Mouse (Mus musculus): ENCODE results near the gene Rbpj. TPM values are rescaled to one million over a fixed set of nuclear protein-coding genes. Genes with fewer than 3 reads are reported as not detected.

The Rbpj gene
- total and polyA plus RNA-seq, 2 experiments = 4.2 to 9.6 TPM

DNA sequence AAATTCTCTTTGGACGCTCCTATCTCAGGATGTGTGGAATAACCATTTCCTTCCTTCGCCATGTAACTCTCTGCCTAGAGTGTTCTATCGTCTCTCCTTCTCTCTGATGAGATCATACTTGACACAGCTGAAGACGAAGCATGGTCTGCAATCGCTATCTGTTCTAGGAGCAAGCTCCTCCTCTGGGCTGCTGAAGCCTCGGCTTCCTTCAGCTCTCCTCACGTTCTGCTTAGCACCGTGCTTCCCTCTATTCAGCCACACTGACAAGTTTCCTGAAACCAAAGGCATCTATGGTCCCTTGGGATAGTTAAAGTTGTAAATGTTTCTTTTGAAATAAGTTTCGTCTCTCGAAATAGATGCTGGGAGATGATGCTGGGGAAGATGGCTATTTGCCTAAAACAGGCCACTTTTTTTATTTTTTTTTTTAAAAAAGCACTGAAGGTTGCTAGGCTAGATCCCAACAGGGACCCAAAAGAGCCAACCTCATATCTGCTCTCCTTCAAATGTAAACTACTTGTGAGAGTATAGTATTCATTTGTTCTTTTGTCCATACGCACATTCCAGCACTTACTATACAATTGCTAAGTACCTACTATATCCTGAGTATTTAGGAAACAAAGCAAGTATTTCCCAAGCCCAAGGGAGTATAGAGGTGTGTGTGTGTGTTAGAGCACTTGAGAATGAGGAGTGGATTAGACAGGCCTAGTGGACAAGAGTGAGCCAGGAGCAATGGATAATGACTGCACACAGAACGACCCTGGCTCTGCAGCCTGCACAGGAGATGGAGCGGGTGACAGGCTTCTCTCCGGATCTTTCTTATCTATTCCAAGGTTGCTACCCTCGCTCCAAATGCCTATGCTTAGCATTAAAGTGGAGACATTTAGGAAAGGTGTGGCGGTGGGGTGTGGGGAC lies 726 bp downstream of the Rbpj start:
- 85% methylated on average over 16 of the region's 16 CpGs for WGBS
- Histone ChIP-seq H3K27me3 (ENCODE audit: control insufficient read depth, insufficient read depth, low read length) (no peaks in the 10 kb centered on the region), H3K9ac (ENCODE audit: low read depth, low read length) (no peak overlapping the region), H3K27ac (replicated peaks; ENCODE audit: insufficient read depth, low read depth, low read length) (no peak overlapping the region), H3K4me3 (ENCODE audit: insufficient read depth, low read depth, low read length) (no peak overlapping the region), H3K79me2 (ENCODE audit: control insufficient read depth, insufficient read depth, low read length) (no peaks in the 10 kb centered on the region), H3K4me1 (ENCODE audit: control insufficient read depth, insufficient read depth, low read length) (peaks cover 5% of the 10 kb centered on the region; the same call in 1 of the 2 replicates), H3K36me3 (ENCODE audit: control insufficient read depth, insufficient read depth, low read length) (no peaks in the 10 kb centered on the region)
- TF ChIP-seq CTCF (IDR thresholded peaks at IDR 0.05; ENCODE audit: low read depth, low read length) (no peak), POLR2A (IDR thresholded peaks at IDR 0.05; ENCODE audit: extremely low read depth, insufficient read depth, low read length) (no peak)
- DNase-seq (ENCODE audit: extremely low read depth, low read depth, low spot score) = no peak

DNA sequence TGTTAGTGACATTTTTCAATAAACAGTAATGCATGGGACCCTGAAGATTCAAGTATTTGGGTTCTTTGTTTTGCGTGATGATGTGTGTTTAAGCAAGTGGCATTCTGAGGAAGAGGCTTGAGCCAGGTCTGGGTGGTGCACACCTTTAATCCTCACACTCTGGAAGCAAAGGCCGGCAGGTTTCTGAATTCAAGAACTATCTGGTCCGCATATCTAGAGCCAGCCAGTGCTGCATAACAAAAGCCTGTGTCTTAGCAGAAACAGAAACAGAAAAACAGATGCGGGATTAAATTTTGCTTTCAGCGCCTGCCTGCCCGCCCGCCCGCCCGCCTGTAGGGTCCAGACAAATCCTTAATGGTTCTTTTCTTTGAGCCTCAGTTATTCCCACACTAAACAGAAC lies 1.6 kb downstream of the Rbpj start:
- no peak overlapping the region for H3K9ac ChIP-seq (ENCODE audit: low read depth, low read length)
- H3K36me3 ChIP-seq (ENCODE audit: control insufficient read depth, insufficient read depth, low read length) = no peaks in the 10 kb centered on the region
- peaks cover 5% of the 10 kb centered on the region; the same call in 1 of the 2 replicates for H3K4me1 ChIP-seq (ENCODE audit: control insufficient read depth, insufficient read depth, low read length)
- H3K27me3 ChIP-seq (ENCODE audit: control insufficient read depth, insufficient read depth, low read length) = no peaks in the 10 kb centered on the region
- no peak overlapping the region for H3K27ac ChIP-seq (replicated peaks; ENCODE audit: insufficient read depth, low read depth, low read length)
- no peaks in the 10 kb centered on the region for H3K79me2 ChIP-seq (ENCODE audit: control insufficient read depth, insufficient read depth, low read length)
- 86% methylated on average over 9 of the region's 9 CpGs for whole genome bisulfite sequencing
- no peak overlapping the region for H3K4me3 ChIP-seq (ENCODE audit: insufficient read depth, low read depth, low read length)
- DNase-seq (ENCODE audit: extremely low read depth, low read depth, low spot score) = no peak
- TF ChIP-seq CTCF (IDR thresholded peaks at IDR 0.05; ENCODE audit: low read depth, low read length) (no peak), POLR2A (IDR thresholded peaks at IDR 0.05; ENCODE audit: extremely low read depth, insufficient read depth, low read length) (no peak)

DNA sequence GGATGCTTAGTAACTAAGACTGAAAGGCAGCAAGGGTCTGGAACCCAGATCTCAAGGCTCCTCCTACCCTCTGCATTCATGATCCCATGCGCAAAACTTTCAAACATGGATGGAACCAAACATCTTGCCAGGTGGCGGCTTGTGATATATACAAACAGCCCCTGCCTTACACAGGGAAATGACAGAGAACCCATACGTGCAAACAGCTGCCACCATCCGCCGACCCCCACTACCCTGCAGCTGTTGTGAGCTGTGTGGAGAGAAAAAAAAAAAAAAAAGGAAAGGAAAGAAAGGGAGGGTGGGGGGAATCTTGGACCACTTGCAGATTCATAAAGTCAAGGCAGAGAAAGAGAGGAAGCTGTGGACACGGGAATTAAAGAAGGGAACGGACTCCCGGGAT lies 2.4 kb downstream of the Rbpj start:
- H3K9ac ChIP-seq (ENCODE audit: low read depth, low read length) = no peak overlapping the region
- H3K27ac ChIP-seq (replicated peaks; ENCODE audit: insufficient read depth, low read depth, low read length) = no peak overlapping the region
- H3K4me1 ChIP-seq (ENCODE audit: control insufficient read depth, insufficient read depth, low read length) = peaks cover 5% of the 10 kb centered on the region; the same call in 1 of the 2 replicates
- H3K36me3 ChIP-seq (ENCODE audit: control insufficient read depth, insufficient read depth, low read length) = no peaks in the 10 kb centered on the region
- no peak overlapping the region for H3K4me3 ChIP-seq (ENCODE audit: insufficient read depth, low read depth, low read length)
- TF ChIP-seq POLR2A (IDR thresholded peaks at IDR 0.05; ENCODE audit: extremely low read depth, insufficient read depth, low read length) (no peak), CTCF (IDR thresholded peaks at IDR 0.05; ENCODE audit: low read depth, low read length) (no peak)
- no peak for DNase-seq (ENCODE audit: extremely low read depth, low read depth, low spot score)
- 78% methylated on average over 8 of the region's 8 CpGs for WGBS
- no peaks in the 10 kb centered on the region for H3K79me2 ChIP-seq (ENCODE audit: control insufficient read depth, insufficient read depth, low read length)
- no peaks in the 10 kb centered on the region for H3K27me3 ChIP-seq (ENCODE audit: control insufficient read depth, insufficient read depth, low read length)

DNA sequence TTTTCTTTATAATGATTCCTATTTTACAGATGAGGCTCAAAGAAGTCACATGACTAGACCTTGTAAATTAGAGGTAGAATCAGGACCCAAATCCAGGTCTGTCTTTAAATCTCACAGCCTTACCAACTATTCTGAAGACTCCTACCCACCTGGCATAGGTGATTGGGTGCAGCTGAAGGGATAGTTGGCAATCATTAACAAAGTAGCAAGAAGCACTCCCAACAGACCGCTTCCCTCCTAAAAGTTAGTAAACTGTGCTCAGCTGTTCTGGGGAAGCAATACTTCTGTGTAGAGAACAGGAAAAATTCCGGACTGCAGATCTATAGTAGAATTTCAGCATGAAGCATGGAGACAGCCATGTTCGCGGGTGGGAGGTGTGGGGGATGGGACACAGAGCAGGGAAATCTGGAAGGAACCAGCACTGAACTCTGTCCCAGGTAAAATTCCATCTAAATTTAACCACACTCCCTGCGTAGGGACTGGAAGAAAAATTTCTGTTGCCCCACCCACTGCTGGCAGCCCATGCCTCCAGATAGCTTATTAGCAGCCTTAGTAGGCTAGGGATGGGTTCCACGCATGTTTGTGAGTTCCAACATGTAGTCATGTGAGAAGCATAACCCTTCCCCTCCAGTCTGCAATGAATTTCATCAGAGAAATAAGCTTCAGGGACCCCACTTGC lies 3.3 kb downstream of the Rbpj start:
- TF ChIP-seq POLR2A (IDR thresholded peaks at IDR 0.05; ENCODE audit: extremely low read depth, insufficient read depth, low read length) (no peak), CTCF (IDR thresholded peaks at IDR 0.05; ENCODE audit: low read depth, low read length) (no peak)
- Histone ChIP-seq H3K27ac (replicated peaks; ENCODE audit: insufficient read depth, low read depth, low read length) (peak overlapping the region; percentile 38), H3K27me3 (ENCODE audit: control insufficient read depth, insufficient read depth, low read length) (no peaks in the 10 kb centered on the region), H3K9ac (ENCODE audit: low read depth, low read length) (peak overlapping the region; percentile 3), H3K36me3 (ENCODE audit: control insufficient read depth, insufficient read depth, low read length) (no peaks in the 10 kb centered on the region), H3K79me2 (ENCODE audit: control insufficient read depth, insufficient read depth, low read length) (no peaks in the 10 kb centered on the region), H3K4me3 (ENCODE audit: insufficient read depth, low read depth, low read length) (peak overlapping the region; percentile 45; the same call in 1 of the 2 replicates), H3K4me1 (ENCODE audit: control insufficient read depth, insufficient read depth, low read length) (peaks cover 5% of the 10 kb centered on the region; the same call in 1 of the 2 replicates)
- 24% methylated on average over 6 of the region's 6 CpGs for WGBS
- peak; percentile 73 for DNase-seq (ENCODE audit: extremely low read depth, low read depth, low spot score)

DNA sequence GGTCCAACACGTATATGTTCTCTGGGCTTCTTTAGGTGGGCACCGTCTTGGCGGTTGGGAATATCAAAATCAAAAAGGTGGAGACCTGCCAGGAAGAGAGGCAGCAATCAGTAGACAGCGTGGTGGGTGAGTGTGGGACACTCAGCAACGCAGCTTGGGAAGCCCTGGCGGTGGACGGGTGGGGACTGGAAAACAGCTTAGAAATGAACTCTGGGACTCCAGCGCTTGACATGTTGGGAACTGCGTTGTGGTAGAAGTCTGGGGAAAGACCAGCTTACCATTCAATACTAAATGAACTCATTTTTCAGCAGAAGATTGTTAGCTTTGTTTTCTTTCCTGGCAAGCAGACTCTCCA lies 3.8 kb downstream of the Rbpj start:
- Histone ChIP-seq H3K27ac (replicated peaks; ENCODE audit: insufficient read depth, low read depth, low read length) (peak overlapping the region; percentile 11), H3K79me2 (ENCODE audit: control insufficient read depth, insufficient read depth, low read length) (no peaks in the 10 kb centered on the region), H3K4me1 (ENCODE audit: control insufficient read depth, insufficient read depth, low read length) (peaks cover 5% of the 10 kb centered on the region; the same call in 1 of the 2 replicates), H3K27me3 (ENCODE audit: control insufficient read depth, insufficient read depth, low read length) (no peaks in the 10 kb centered on the region), H3K4me3 (ENCODE audit: insufficient read depth, low read depth, low read length) (peak overlapping the region; percentile 45), H3K36me3 (ENCODE audit: control insufficient read depth, insufficient read depth, low read length) (no peaks in the 10 kb centered on the region), H3K9ac (ENCODE audit: low read depth, low read length) (peak overlapping the region; percentile 3)
- no peak for DNase-seq (ENCODE audit: extremely low read depth, low read depth, low spot score)
- 27% methylated on average over 9 of the region's 9 CpGs for WGBS
- no peak for TF ChIP-seq POLR2A (IDR thresholded peaks at IDR 0.05; ENCODE audit: extremely low read depth, insufficient read depth, low read length)
- no peak for TF ChIP-seq CTCF (IDR thresholded peaks at IDR 0.05; ENCODE audit: low read depth, low read length)

Measured in liver, adult 2 months (tissue).